Mouse (Mus musculus): Measurements from ENCODE around the gene Aldh1a2. TPM values are rescaled to one million over a fixed set of nuclear protein-coding genes. Genes with fewer than 3 reads are reported as not detected.

The Aldh1a2 gene
- polyA plus RNA-seq, 1 experiment from 2014 or later = 21.0 TPM

DNA sequence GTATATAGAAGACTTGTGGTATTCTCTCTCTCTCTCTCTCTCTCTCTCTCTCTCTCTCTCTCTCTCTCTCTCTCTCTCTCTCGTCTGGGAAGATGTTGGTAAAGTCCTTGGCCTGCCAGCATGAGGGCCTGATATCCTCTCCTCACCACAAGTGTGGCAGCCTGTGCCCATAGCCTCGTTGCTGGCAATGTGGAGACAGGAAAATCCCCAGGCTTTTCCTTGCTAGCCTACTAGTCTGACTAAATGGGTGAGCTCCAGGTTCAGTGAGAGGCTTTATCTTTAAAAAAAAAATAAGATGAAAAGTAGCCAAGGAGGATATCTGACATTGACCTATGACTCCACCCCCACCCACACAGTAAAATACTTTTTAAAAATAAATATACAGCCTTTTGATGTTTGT lies 4.8 kb downstream of the Aldh1a2 start:
- Histone ChIP-seq H3K9me3 (no peaks in the 10 kb centered on the region), H3K27ac (no peak overlapping the region), H3K27me3 (replicated peaks) (peaks cover 37% of the 10 kb centered on the region), H3K36me3 (replicated peaks) (no peaks in the 10 kb centered on the region), H3K4me1 (peaks cover 12% of the 10 kb centered on the region), H3K4me3 (no peak overlapping the region), H3K9ac (no peak overlapping the region), H3K4me2 (no peak overlapping the region)
- no peak for ATAC-seq (replicated peaks)
- 56% methylated on average over 2 of the region's 2 CpGs for WGBS

DNA sequence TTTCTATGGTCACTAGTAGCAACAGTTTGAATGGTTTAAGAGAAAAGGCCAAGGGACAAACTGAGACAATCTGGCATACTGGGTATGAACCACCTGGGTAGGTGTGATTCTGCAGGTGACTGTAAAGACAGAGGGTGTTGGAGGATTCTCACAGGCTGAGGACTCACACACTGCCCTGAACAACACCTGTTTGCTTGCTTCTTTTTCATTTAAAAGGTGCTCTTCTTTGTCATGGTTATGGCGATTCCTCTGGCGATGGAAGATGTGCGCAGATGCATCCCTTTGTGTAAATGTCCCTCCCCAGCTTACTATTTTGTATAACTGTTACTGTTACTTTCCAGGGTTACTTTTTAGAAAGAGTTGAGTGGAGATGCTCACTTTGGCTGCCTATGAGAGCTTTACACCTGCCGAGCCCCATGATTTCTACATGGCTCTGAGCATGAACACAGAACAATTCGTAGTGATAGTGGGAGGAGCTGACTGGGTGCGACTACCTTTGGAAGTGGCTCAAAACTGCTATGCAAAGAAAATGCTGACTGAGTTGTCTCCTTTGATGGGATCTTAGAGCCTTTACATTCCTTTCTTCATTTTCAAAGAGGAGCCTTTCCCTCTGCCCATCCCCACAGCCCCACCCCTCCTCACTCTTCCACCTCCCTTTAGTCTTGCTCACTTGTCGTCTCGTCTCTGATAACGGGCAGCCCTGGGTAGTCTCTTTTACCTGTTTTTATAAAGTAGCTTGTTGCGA lies 11.8 kb downstream of the Aldh1a2 start:
- ATAC-seq (replicated peaks) = no peak
- Histone ChIP-seq H3K36me3 (replicated peaks) (no peaks in the 10 kb centered on the region), H3K27me3 (replicated peaks) (peaks cover 5% of the 10 kb centered on the region), H3K4me2 (no peak overlapping the region), H3K4me1 (no peaks in the 10 kb centered on the region), H3K27ac (no peak overlapping the region), H3K9ac (no peak overlapping the region), H3K9me3 (no peaks in the 10 kb centered on the region), H3K4me3 (no peak overlapping the region)
- WGBS = 35% methylated on average over 10 of the region's 10 CpGs

DNA sequence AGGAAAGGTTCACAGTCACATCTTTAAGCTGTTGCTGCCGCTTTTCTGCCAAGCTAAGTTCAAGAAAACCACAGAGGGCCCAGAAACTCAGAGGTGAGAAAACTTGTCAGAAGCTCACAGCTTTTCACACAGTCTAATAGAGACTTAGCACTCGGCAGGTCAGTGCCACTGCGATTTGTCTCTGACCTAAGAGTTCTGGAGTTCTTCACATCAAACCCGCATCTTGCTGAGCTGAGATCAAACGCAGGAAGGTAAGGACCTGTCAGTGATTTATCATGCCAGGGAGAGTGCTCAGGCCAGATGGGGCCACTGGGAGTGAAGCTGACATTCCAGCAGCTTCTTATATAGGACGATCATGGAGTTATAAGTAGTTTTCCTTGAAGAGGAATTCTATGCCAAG lies 14.4 kb downstream of the Aldh1a2 start:
- no peak overlapping the region for H3K9ac ChIP-seq
- ATAC-seq (replicated peaks) = no peak
- 27% methylated on average over 6 of the region's 6 CpGs for WGBS

DNA sequence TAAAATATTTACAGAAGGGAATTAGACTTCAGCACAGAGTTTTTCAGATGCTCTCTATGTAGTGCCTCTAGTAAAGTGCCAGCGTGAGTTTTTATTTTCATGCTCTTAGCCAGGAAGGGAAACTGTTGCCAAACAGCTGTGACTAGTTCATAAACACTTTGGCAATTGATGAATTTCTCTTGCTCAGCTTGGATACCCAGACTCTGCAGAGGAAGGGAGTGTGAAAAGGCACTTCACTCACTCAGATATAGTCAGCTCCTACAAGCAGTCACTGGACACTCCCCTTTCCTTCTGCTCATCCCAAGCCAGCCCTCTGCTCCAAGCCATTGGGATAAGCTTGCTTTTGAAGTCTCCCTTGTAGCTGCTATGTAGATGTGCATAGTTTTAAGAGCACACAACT lies 21.0 kb downstream of the Aldh1a2 start:
- H3K9ac ChIP-seq = no peak overlapping the region
- H3K36me3 ChIP-seq (replicated peaks) = no peaks in the 10 kb centered on the region
- 88% methylated on average over 1 of the region's 1 CpGs for WGBS
- no peak for ATAC-seq (replicated peaks)
- no peaks in the 10 kb centered on the region for H3K9me3 ChIP-seq
- H3K4me3 ChIP-seq = no peak overlapping the region
- 0 out of 2 replicates have a peak, but pooled peaks cover 2% of the 10 kb centered on the region for H3K4me1 ChIP-seq
- no peak overlapping the region for H3K4me2 ChIP-seq
- H3K27ac ChIP-seq = no peak overlapping the region
- H3K27me3 ChIP-seq (replicated peaks) = no peaks in the 10 kb centered on the region

More for the DNA sequence above, 14.4 kb downstream of the Aldh1a2 start:
- Histone ChIP-seq H3K36me3 (replicated peaks) (no peaks in the 10 kb centered on the region), H3K4me1 (0 out of 2 replicates have a peak, but pooled peaks cover 2% of the 10 kb centered on the region), H3K27ac (no peak overlapping the region), H3K4me2 (no peak overlapping the region), H3K27me3 (replicated peaks) (peaks cover 3% of the 10 kb centered on the region), H3K9me3 (no peaks in the 10 kb centered on the region), H3K4me3 (no peak overlapping the region)

DNA sequence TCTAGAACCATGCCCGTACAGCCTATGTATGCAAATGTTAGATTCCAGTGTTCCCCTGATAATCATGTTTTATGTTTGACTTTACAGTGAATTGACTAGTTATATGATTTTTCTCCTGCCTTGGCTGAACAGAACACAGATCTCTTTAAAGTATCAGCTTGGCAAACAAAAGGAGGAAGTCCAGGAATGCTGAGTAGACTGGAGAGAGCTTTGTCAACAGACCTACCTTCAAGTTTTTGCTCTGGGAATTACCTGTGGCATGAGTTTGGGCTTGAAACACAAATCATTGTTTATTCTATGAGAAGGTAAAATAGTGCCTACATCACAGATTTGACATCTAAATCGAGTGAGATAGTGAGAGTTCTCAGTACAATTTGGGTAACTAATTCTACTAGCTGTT lies 24.3 kb downstream of the Aldh1a2 start:
- no peak overlapping the region for H3K9ac ChIP-seq
- no peaks in the 10 kb centered on the region for H3K27me3 ChIP-seq (replicated peaks)
- no peaks in the 10 kb centered on the region for H3K36me3 ChIP-seq (replicated peaks)
- no peaks in the 10 kb centered on the region for H3K4me1 ChIP-seq
- no peaks in the 10 kb centered on the region for H3K9me3 ChIP-seq
- ATAC-seq (replicated peaks) = no peak
- no peak overlapping the region for H3K27ac ChIP-seq
- WGBS = 83% methylated on average over 2 of the region's 2 CpGs
- H3K4me2 ChIP-seq = no peak overlapping the region
- H3K4me3 ChIP-seq = no peak overlapping the region

DNA sequence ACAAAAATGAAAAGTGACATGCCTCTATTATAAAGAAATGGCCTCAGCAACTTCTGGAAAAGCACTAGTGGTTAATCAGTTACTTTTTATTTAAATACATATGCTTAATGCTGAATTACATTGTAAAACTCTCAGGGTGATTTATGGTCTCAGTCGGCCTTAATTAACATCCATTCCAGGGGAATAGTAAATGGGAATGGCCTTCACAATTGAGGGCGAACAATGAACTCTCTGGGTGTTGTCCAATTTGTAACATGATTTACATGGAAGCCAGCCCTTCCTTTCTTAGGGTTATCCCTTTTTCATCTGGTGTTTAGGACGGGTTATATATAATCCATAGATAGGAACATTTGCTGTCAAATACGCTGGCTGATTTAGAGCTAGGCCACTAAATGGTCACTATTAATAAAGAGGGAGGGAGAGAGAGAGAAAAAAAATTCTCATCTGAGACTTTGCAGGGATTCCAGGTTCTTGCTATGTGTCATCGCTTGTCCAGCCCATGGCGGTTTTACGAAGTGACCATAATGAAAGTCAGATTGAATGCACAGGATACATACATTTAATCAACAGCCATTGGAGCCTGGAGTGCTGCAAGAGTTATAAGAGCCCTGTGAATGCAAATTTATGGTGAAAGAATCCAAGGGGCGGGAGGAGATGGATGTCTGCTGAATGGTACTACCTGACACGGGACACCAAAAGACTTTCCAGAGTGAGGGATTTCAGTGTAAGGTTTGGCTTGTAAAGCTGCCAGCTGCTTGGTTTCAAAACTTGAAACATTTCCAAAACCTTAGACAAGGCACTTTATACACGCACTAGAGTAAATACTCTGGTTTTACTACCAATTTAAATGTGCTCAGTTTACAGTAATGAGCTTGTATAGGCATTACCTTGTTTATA lies 26.2 kb downstream of the Aldh1a2 start:
- ATAC-seq (replicated peaks) = no peak
- no peaks in the 10 kb centered on the region for H3K27me3 ChIP-seq (replicated peaks)
- H3K9me3 ChIP-seq = no peaks in the 10 kb centered on the region
- no peak overlapping the region for H3K4me3 ChIP-seq
- H3K27ac ChIP-seq = no peak overlapping the region
- WGBS = 73% methylated on average over 10 of the region's 10 CpGs
- no peak overlapping the region for H3K4me2 ChIP-seq
- H3K4me1 ChIP-seq = no peaks in the 10 kb centered on the region
- H3K36me3 ChIP-seq (replicated peaks) = no peaks in the 10 kb centered on the region
- H3K9ac ChIP-seq = no peak overlapping the region

DNA sequence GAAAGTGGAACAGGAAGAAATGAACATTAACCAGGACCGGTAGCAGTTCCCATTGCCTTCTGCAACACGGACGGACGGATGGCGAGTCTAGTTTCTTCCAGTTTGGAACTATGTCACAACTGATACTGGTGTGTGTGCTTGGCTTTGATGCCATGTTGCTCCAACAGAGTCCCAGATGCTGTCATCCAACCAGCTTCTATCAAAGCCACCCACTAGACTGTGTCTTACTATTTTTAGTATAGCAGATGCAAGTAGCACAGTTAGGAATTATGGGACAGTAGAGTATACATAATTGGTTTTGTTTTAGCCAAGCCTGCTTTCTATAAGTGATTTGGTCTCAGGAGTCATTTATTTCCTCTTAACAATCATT lies 26.8 kb downstream of the Aldh1a2 start:
- Histone ChIP-seq H3K4me3 (no peak overlapping the region), H3K27ac (no peak overlapping the region), H3K36me3 (replicated peaks) (no peaks in the 10 kb centered on the region), H3K27me3 (replicated peaks) (no peaks in the 10 kb centered on the region), H3K9ac (no peak overlapping the region), H3K9me3 (no peaks in the 10 kb centered on the region), H3K4me2 (no peak overlapping the region), H3K4me1 (no peaks in the 10 kb centered on the region)
- 92% methylated on average over 5 of the region's 5 CpGs for WGBS
- ATAC-seq (replicated peaks) = no peak

DNA sequence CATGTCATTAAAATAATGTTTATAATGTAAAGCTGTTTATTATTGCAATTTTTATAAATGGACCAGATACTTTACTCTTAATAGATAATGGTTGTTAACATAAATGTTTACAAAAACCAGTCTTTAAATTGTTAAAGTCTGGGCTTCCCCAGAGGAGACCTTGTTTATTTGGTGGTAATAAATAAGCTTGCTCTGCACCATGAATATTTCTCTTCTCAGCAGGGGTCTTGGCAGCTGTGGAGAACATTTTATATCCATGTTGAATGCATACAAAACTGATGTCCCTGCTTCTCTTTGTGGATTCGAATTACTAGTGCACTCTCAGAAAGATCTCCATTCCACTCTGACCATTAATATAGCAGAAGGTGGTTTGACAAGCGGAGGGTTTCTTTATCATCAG lies 38.8 kb downstream of the Aldh1a2 start:
- no peak overlapping the region for H3K9ac ChIP-seq
- no peaks in the 10 kb centered on the region for H3K9me3 ChIP-seq
- no peaks in the 10 kb centered on the region for H3K27me3 ChIP-seq (replicated peaks)
- no peaks in the 10 kb centered on the region for H3K36me3 ChIP-seq (replicated peaks)
- H3K4me2 ChIP-seq = no peak overlapping the region
- no peaks in the 10 kb centered on the region for H3K4me1 ChIP-seq
- WGBS = 83% methylated on average over 2 of the region's 2 CpGs
- no peak for ATAC-seq (replicated peaks)
- no peak overlapping the region for H3K27ac ChIP-seq
- no peak overlapping the region for H3K4me3 ChIP-seq

DNA sequence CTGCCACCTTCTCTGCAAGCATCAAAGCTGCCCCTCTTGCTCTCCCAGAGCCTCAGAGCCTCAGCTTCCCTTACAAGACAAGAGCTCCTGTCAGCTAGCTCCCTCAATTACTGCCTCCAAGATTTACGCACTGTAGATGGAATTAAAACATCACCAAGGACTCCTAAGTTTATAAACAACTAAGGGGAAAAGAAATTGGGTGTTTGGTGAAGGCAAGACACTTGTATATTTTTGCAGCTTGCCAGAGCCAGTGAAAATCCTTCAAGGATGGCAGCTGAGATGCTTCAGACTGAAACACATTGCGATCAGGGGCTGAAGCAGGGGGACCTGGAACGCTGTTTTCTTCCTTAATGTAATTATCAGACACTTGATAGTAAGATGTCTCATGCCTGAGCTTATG lies 47.1 kb downstream of the Aldh1a2 start:
- Histone ChIP-seq H3K27me3 (replicated peaks) (no peaks in the 10 kb centered on the region), H3K4me1 (no peaks in the 10 kb centered on the region), H3K9ac (no peak overlapping the region), H3K4me3 (no peak overlapping the region), H3K27ac (no peak overlapping the region), H3K9me3 (no peaks in the 10 kb centered on the region), H3K4me2 (no peak overlapping the region), H3K36me3 (replicated peaks) (no peaks in the 10 kb centered on the region)
- WGBS = 79% methylated on average over 3 of the region's 3 CpGs
- no peak for ATAC-seq (replicated peaks)

DNA sequence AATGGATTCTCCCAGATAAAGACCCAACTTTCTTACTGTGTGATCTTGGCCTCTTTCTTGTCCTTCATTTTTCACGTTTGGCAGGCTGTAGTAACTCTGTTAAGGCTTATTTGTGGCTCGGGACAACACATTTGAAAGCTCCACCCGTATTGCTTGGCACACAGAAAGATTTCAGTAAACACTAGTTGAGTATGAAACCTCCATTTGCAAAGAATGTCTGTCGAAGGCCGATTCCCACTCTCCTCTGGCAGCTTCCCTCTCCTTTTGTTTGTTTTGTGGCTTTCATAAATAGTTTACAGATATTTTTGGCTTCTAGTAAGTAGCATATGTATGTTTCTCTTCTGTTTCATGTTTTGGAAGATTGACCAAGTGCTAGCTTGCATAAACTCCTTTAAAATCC lies 54.1 kb downstream of the Aldh1a2 start:
- Histone ChIP-seq H3K4me1 (no peaks in the 10 kb centered on the region), H3K9ac (no peak overlapping the region), H3K9me3 (no peaks in the 10 kb centered on the region), H3K4me3 (no peak overlapping the region), H3K27ac (no peak overlapping the region), H3K4me2 (no peak overlapping the region), H3K27me3 (replicated peaks) (no peaks in the 10 kb centered on the region), H3K36me3 (replicated peaks) (no peaks in the 10 kb centered on the region)
- 85% methylated on average over 5 of the region's 5 CpGs for WGBS
- ATAC-seq (replicated peaks) = no peak

DNA sequence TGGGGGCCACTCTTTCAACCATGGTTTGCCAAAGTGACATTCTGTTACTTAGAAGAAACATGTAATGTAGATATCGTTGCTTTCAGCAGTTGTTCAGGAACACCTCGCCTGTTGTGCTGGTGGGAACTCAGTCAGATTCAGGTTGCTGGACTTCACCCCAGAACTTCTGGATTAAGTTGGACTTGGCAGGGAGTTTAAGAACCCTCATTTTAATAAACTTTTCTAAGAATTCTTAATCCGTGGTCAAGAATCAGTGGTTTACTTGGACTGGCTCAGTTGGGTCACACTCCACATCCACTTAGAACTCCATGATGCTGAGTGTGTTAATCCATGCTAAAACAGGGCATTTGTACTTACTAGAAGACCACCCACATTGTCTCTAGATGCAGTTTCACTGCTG lies 54.6 kb downstream of the Aldh1a2 start:
- H3K9ac ChIP-seq = no peak overlapping the region
- no peaks in the 10 kb centered on the region for H3K36me3 ChIP-seq (replicated peaks)
- 85% methylated on average over 3 of the region's 3 CpGs for WGBS
- no peaks in the 10 kb centered on the region for H3K4me1 ChIP-seq
- ATAC-seq (replicated peaks) = no peak
- H3K4me2 ChIP-seq = no peak overlapping the region
- H3K4me3 ChIP-seq = no peak overlapping the region
- no peak overlapping the region for H3K27ac ChIP-seq
- no peaks in the 10 kb centered on the region for H3K27me3 ChIP-seq (replicated peaks)
- no peaks in the 10 kb centered on the region for H3K9me3 ChIP-seq

DNA sequence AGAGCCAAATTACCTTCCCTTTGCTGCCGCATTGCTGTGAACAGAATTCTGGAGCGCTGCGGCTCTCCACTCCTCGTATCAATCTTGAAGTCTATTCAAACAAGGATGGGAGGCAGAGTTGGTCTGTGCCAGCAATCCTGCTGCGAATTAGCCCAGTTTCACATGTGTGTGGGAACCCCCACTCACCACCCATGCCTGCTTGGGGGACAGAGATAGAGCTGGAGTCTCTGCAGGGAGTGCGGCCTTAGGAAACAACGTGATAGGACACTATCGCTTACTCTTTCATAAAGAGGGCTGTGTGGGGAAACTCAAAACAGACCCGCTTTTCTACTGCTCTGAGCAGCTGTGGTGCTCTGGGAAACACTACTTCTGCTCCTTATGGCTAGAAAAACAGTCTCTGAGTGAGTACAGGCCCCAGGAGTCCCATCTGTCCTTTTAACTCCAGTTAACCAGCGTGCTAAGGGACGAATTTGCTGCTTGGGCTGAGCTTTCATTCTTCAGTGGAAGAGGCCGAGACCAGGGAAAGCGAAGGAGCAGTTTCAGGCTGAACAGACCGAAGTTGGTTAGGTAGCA lies 60.6 kb downstream of the Aldh1a2 start:
- 66% methylated on average over 14 of the region's 14 CpGs for WGBS
- H3K27ac ChIP-seq = no peak overlapping the region
- H3K27me3 ChIP-seq (replicated peaks) = no peaks in the 10 kb centered on the region
- no peak overlapping the region for H3K9ac ChIP-seq
- no peaks in the 10 kb centered on the region for H3K9me3 ChIP-seq
- no peak for ATAC-seq (replicated peaks)
- H3K4me1 ChIP-seq = no peaks in the 10 kb centered on the region
- no peak overlapping the region for H3K4me3 ChIP-seq
- no peak overlapping the region for H3K4me2 ChIP-seq
- H3K36me3 ChIP-seq (replicated peaks) = no peaks in the 10 kb centered on the region

Measured in midbrain, embryonic 15.5 days (tissue).